Mouse (Mus musculus) testis, adult 2 months (tissue): ENCODE measurements around the gene Rad51b.

Experiments
- CTCF ChIP-seq: fragments of 200-500 bp; IDR thresholded peaks from 2 replicates; pipeline ENCODE4 v1.5.1; 2012; ENCODE audit warnings: low read depth, mild to moderate bottlenecking, inconsistent platforms, low read length, moderate library complexity; ENCODE audit not compliant: control insufficient read depth, insufficient read depth, insufficient replicate concordance
- POLR2A ChIP-seq: fragments of 200-500 bp; IDR thresholded peaks from 2 replicates; pipeline ENCODE4 v1.6.1; 2012; ENCODE audit warnings: low read depth, mild to moderate bottlenecking, inconsistent platforms, low read length, moderate library complexity; ENCODE audit not compliant: control insufficient read depth

DNA sequence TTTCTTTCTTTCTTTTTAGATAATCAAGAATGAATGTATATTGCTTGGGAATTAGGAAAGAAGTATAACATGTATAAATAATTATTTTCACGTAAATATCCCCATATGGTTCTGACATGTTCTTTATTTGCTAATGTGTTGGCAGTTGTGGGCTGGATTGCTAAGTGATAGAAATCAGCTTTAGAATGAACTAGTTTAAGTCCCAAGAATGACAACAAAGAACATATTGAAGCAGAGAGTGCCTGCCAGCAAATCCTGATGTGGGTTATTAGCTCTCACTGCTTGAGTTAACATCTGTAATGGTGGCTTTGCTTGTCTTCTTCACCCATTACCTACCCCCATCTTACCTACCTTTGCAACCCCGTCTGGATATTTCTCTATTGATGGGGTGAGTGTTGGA is 111.6 kb downstream of the Rad51b start:
- no peak for TF ChIP-seq POLR2A
- TF ChIP-seq CTCF = no peak
